Mouse (Mus musculus) MEL-GATA-1-ER (cell line): ENCODE data around the gene Clcf1.

Source experiments
- DNase-seq: peaks from one replicate; pipeline ENCODE4 v3.0.0-alpha.2; 2012; ENCODE audit warnings: low read depth; ENCODE audit errors: extremely low read depth

Clcf1 gene

GRCm38 (mm10) chr19:4214071-4214770 is at the start of gene Clcf1, which contains the start of gene AC109138.7:
Gene Clcf1, plus strand, starts transcription at chr19:4214238.
Gene AC109138.7, plus strand, starts transcription at chr19:4214357.
- DNase-seq, result no peak

GRCm38 (mm10) chr19:4164721-4165120 is 49.3 kb upstream of the Clcf1 start:
- no peak for DNase-seq

GRCm38 (mm10) chr19:4166678-4167476 is 47.2 kb upstream of the Clcf1 start:
- DNase-seq, result no peak

- DNase-seq, result peak; percentile 91
These were observed 44.7 kb upstream of the Clcf1 start for GRCm38 (mm10) chr19:4169378-4169784.

DNA sequence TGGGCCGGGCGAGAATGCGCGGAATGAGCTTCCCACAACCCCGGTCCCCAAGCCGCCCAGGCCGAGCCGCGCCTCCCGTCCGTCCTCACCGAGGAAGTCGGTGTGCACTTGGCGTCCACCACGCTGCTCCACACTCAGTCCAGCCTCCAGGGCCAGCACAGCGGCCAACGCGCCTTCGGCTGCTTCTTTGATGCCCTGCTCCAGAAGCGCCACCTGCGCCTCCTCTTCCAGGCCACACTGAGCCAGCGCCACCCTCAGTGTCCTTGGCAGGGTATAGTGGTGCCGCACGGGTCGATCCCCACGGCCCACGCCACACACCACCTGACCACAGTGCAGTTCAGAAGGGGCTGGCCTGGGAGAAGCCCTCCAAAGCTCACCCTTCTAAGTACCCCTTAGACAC is 44.2 kb upstream of the Clcf1 start:
- no peak for DNase-seq

DNA sequence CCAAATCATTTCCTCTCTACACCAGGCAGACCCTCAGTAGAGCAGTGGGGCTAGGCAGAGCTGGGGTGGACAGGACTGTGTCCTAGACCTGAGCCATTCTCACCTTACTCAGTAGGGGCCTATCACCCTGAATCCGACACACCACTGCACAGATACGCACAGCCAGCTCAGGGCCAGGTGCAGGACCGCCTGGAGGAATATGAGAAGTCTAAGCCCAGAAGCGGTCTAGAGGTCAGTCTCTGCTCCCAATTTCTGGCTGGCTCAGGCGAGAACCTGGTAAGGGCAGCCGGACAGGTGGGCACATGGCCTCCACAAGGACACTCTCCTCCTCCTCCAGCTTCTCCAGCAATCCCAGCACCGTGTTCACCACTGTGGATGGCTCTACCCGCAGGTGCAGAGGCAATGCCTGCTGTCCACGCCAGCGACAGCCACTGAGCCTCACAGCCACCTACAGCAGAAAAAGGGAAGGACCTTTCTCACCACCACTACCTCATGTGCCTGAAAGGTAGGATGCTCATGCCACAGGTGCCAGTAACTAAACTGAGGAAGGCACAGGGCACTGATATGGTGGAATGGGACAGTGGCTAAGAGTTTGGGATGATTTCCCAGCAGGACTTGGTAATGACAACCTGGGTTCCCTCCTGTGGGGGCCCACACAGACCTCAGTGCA is 43.2 kb upstream of the Clcf1 start:
- DNase-seq, result no peak

DNA sequence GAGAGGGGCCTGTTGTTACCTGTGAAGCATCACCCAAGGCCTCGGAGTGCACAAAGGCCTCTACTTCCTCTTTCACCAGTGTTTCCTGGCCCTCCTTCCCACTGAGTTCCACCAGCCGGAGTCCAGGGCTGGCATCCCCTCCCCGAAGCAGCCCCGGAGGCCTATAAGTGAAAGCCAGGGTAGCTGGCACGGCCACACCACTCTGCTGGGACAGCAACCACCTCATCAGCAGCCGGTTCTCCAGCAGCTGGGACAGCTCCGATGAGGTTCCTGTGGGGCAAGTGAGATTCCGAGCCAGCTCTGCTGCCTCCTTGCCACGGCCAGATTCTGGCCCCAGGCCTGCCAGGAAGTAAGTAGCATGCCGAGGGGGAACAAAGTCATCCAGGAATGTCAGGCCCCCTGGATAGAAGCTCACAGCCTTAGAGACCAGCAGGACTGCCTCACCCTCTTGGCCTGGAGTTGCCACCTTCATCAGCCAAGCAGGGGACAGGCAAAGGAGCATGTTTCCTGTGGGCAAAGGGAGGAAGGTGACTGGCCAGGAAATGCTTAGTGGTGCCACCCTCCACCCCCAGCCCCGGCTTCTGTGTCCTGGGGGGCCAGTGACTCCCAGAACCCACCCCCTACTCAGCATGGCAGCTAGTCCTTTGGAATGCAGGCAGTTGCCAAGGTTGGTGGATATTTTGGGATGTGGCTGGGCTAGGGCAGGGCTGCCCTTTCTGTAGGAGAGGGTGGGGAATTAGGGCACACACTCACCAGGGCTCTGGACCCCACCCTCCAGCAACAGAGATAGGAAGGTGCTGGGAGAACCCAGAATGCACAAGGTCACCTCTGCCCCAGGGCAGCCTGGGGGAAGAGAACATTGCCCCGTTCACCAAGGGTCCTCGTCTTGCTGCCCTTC is 42.4 kb upstream of the Clcf1 start:
- DNase-seq, result no peak

DNA sequence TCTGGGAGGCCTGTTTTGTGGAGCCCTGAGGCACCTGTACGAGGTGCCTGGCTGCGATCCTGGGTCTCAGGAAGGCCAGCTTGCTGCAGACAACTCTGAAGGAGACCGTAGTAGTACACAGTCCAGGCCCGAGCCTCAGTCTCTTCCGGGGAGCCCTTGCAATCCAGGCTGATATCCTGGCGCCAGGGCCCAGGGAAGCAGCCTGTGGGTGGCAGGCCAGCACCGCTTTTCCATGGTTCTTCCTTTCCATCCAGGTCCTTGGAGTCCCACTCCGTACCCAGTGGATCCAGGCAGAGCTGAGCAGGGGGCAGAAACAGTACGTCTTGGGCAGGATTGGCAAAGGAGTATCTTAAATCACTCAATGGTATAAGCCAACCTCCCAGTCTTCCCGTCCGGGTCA is 41.1 kb upstream of the Clcf1 start:
- no peak for DNase-seq

GRCm38 (mm10) chr19:4175368-4175947 is 38.6 kb upstream of the Clcf1 start, which contains the start of gene Carns1:
Gene Carns1, minus strand, starts transcription at chr19:4175479.
- no peak for DNase-seq

DNA sequence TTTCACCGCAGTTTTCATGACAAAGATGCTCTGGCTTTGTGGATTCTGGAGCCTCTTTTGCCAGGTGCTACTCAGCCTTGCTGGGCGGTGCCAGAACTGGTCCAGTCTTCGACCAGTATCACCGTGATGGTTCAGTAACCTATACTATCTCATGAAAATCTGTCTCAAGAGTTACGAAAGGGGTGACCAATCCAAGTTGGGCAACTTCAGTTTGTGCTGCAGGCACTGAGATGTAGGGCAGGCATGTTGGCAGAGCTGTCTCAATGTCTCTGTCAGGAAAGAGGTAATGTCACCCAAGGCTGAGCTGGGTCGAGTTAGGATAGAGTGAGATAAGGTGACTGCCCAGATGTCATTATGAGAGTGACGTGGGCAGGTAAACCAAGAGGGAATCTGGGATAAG is 33.6 kb upstream of the Clcf1 start:
- no peak for DNase-seq

GRCm38 (mm10) chr19:4181892-4182291 is 32.1 kb upstream of the Clcf1 start:
- no peak for DNase-seq

DNA sequence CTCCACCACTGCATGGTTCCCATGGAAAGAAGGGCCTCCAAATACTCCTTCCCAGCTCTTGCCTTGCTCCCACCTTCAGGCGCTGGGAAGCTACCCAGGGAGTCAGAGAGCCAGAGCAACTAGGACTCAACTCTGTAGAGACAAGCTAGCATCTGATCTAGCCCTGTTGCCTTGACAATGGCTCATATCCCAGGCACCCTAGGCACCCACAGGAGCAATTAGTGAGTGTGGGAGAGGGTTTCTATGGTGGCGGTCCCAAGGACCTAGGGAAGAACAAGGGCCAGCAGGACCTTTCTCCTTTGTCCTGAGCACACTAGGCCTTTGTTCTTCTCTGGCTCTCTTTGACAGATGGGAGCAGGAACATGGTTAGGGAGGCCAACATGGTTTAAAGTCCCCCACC is 30.3 kb upstream of the Clcf1 start:
- DNase-seq, result no peak

- no peak for DNase-seq
These were observed 28.8 kb upstream of the Clcf1 start for GRCm38 (mm10) chr19:4184976-4185975.

GRCm38 (mm10) chr19:4187303-4187702 is 26.7 kb upstream of the Clcf1 start:
- DNase-seq, result no peak

GRCm38 (mm10) chr19:4189051-4189620 is 24.9 kb upstream of the Clcf1 start:
- no peak for DNase-seq

- no peak for DNase-seq
These were observed 23.2 kb upstream of the Clcf1 start, which contains the start of gene Tbc1d10c for GRCm38 (mm10) chr19:4190831-4191334. Gene Tbc1d10c, minus strand, starts transcription at chr19:4191284.

GRCm38 (mm10) chr19:4191528-4192250 is 22.3 kb upstream of the Clcf1 start, which contains the start of gene Ppp1ca:
Gene Ppp1ca, plus strand, starts transcription at chr19:4192065.
- peak; percentile 68 for DNase-seq
